ENCODE assay signal across 13 mouse cellular contexts in the genomic region with DNA sequence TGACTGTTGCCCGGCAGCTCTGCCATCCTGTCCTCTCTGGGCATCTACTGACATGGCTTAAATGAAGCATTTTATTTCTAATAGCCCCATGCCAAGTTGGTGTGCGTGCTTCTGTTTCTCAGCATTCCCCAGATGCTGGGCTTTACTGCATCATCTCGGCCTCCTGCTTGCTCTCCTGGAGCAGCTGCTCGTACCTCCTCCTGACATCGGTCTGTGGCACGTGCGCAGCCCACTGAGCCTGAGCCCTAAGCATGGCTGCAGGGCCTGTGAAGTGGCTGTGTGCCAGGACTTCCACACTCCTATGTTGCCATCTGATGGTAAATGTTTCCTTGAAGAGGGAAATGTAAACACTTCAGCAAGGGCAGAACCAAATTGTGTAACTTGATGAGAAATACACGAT. TPM values are rescaled to one million over a fixed set of nuclear protein-coding genes. Genes with fewer than 3 reads are reported as not detected.
DNase-seq lines count a peak whose midpoint lies in the region; ATAC-seq lines count a peak whose summit lies in the region.
"Had no signal": no experiment of that assay in that cellular context is flagged by ENCODE, and none has a peak within 500 bp of the region (broad histone marks: within the 10 kb centered on the region; RNA-seq: fewer than 3 reads in every experiment).

No protein-coding gene starts in this region.

- intact Hi-C loops in gastrocnemius, postnatal 14 days (cut with DNase I; ENCODE audit: low total_unique reads): no loop called here

- no peak overlapping the region for H3K4me3 ChIP-seq in forebrain, embryonic 13.5 days
- H3K4me3 ChIP-seq in forebrain, embryonic 12.5 days (replicated peaks): no peak overlapping the region
- H3K4me3 ChIP-seq in midbrain, embryonic 14.5 days (replicated peaks; ENCODE audit: low read depth, low read length): no peak overlapping the region
- no peak overlapping the region for H3K4me3 ChIP-seq in midbrain, embryonic 10.5 days
- no peak overlapping the region for H3K4me3 ChIP-seq in embryonic facial prominence, embryonic 14.5 days (ENCODE audit: low read depth, low read length)
- H3K4me3 ChIP-seq in neural tube, embryonic 13.5 days: no peak overlapping the region
- H3K4me3 ChIP-seq: embryonic facial prominence, embryonic 12.5 days had no signal

- ATAC-seq in forebrain, embryonic 13.5 days: peak; percentile 46; the same call in 1 of the 2 replicates
- no peak for ATAC-seq in forebrain, embryonic 12.5 days (ENCODE audit: low FRiP score)
- ATAC-seq in midbrain, embryonic 14.5 days (ENCODE audit: low FRiP score, low TSS enrichment): no peak
- no peak; the same call in 1 of the 2 replicates for ATAC-seq in embryonic facial prominence, embryonic 14.5 days (ENCODE audit: low read depth)
- ATAC-seq in neural tube, embryonic 13.5 days (ENCODE audit: low read depth): peak; percentile 81

- H3K27ac ChIP-seq in forebrain, embryonic 13.5 days: no peak overlapping the region
- H3K27ac ChIP-seq in forebrain, embryonic 12.5 days: no peak overlapping the region
- H3K27ac ChIP-seq in midbrain, embryonic 14.5 days (replicated peaks; ENCODE audit: low read depth, low read length): no peak overlapping the region
- H3K27ac ChIP-seq in midbrain, embryonic 10.5 days (replicated peaks): no peak overlapping the region
- H3K27ac ChIP-seq in embryonic facial prominence, embryonic 14.5 days (replicated peaks; ENCODE audit: low read depth, low read length): no peak overlapping the region
- H3K27ac ChIP-seq in neural tube, embryonic 13.5 days (replicated peaks): peak overlapping the region; percentile 47
- H3K27ac ChIP-seq: embryonic facial prominence, embryonic 12.5 days had no signal

- peak; percentile 29 for DNase-seq in midbrain, embryonic 14.5 days
- DNase-seq in midbrain, embryonic 10.5 days (ENCODE audit: low spot score): no peak
- peak; percentile 31 for DNase-seq in embryonic facial prominence, embryonic 14.5 days (ENCODE audit: low spot score)
- no peak for DNase-seq in embryo, embryonic 10 days (ENCODE audit: low spot score)
- DNase-seq in gastrocnemius, postnatal 14 days: no peak
- DNase-seq: adrenal gland, postnatal 10 days; gastrocnemius, postnatal 10 days; heart, postnatal 10 days; kidney, postnatal 14 days had no signal

- WGBS in forebrain, embryonic 13.5 days: 79% methylated on average over 8 of the region's 8 CpGs
- WGBS in forebrain, embryonic 12.5 days: 91% methylated on average over 8 of the region's 8 CpGs
- WGBS in midbrain, embryonic 14.5 days: 82% methylated on average over 8 of the region's 8 CpGs
- 94% methylated on average over 8 of the region's 8 CpGs for WGBS in midbrain, embryonic 10.5 days
- WGBS in embryonic facial prominence, embryonic 14.5 days: 63% methylated on average over 8 of the region's 8 CpGs
- WGBS in neural tube, embryonic 13.5 days: 59% methylated on average over 8 of the region's 8 CpGs

- no peaks in the 10 kb centered on the region for H3K9me3 ChIP-seq in forebrain, embryonic 13.5 days (replicated peaks)
- no peaks in the 10 kb centered on the region for H3K9me3 ChIP-seq in forebrain, embryonic 12.5 days
- H3K9me3 ChIP-seq in midbrain, embryonic 14.5 days (ENCODE audit: control insufficient read depth, low read length): no peaks in the 10 kb centered on the region
- no peaks in the 10 kb centered on the region for H3K9me3 ChIP-seq in midbrain, embryonic 10.5 days (replicated peaks)
- no peaks in the 10 kb centered on the region for H3K9me3 ChIP-seq in embryonic facial prominence, embryonic 14.5 days (ENCODE audit: control insufficient read depth, low read length)
- no peaks in the 10 kb centered on the region for H3K9me3 ChIP-seq in neural tube, embryonic 13.5 days
- H3K9me3 ChIP-seq: embryonic facial prominence, embryonic 12.5 days had no signal

- H3K36me3 ChIP-seq in forebrain, embryonic 13.5 days (ENCODE audit: poor library complexity, severe bottlenecking): peaks cover 6% of the 10 kb centered on the region; the same call in 1 of the 2 replicates
- peaks cover 10% of the 10 kb centered on the region; the same call in 1 of the 2 replicates for H3K36me3 ChIP-seq in forebrain, embryonic 12.5 days (replicated peaks)
- peaks cover 3% of the 10 kb centered on the region; the same call in 1 of the 2 replicates for H3K36me3 ChIP-seq in midbrain, embryonic 14.5 days (ENCODE audit: control insufficient read depth, insufficient read depth, low read length)
- peaks cover 24% of the 10 kb centered on the region for H3K36me3 ChIP-seq in midbrain, embryonic 10.5 days
- H3K36me3 ChIP-seq in embryonic facial prominence, embryonic 14.5 days (ENCODE audit: control insufficient read depth, insufficient read depth, low read length): peaks cover 20% of the 10 kb centered on the region; the same call in 1 of the 2 replicates
- peaks cover 4% of the 10 kb centered on the region; the same call in 1 of the 2 replicates for H3K36me3 ChIP-seq in neural tube, embryonic 13.5 days
- H3K36me3 ChIP-seq: embryonic facial prominence, embryonic 12.5 days had no signal

- peaks cover 6% of the 10 kb centered on the region; the same call in 1 of the 2 replicates for H3K4me1 ChIP-seq in forebrain, embryonic 13.5 days
- no peaks in the 10 kb centered on the region for H3K4me1 ChIP-seq in forebrain, embryonic 12.5 days
- no peaks in the 10 kb centered on the region for H3K4me1 ChIP-seq in midbrain, embryonic 14.5 days (ENCODE audit: control insufficient read depth, insufficient read depth, low read length)
- H3K4me1 ChIP-seq in midbrain, embryonic 10.5 days: no peaks in the 10 kb centered on the region
- H3K4me1 ChIP-seq in embryonic facial prominence, embryonic 14.5 days (ENCODE audit: control insufficient read depth, insufficient read depth, low read length): 0 out of 2 replicates have a peak, but pooled peaks cover 17% of the 10 kb centered on the region
- peaks cover 24% of the 10 kb centered on the region for H3K4me1 ChIP-seq in neural tube, embryonic 13.5 days (replicated peaks)

- no peak overlapping the region for H3K4me2 ChIP-seq in forebrain, embryonic 13.5 days
- no peak overlapping the region for H3K4me2 ChIP-seq in forebrain, embryonic 12.5 days
- H3K4me2 ChIP-seq in midbrain, embryonic 14.5 days (ENCODE audit: low read length): no peak overlapping the region
- no peak overlapping the region for H3K4me2 ChIP-seq in embryonic facial prominence, embryonic 14.5 days (ENCODE audit: low read depth, low read length)
- no peak overlapping the region for H3K4me2 ChIP-seq in neural tube, embryonic 13.5 days
- H3K4me2 ChIP-seq: embryonic facial prominence, embryonic 12.5 days had no signal

- H3K27me3 ChIP-seq in forebrain, embryonic 13.5 days: no peaks in the 10 kb centered on the region
- no peaks in the 10 kb centered on the region for H3K27me3 ChIP-seq in forebrain, embryonic 12.5 days
- no peaks in the 10 kb centered on the region for H3K27me3 ChIP-seq in midbrain, embryonic 14.5 days (ENCODE audit: control insufficient read depth, insufficient read depth, low read length)
- no peaks in the 10 kb centered on the region for H3K27me3 ChIP-seq in midbrain, embryonic 10.5 days (ENCODE audit: low read depth, poor library complexity, severe bottlenecking)
- H3K27me3 ChIP-seq in embryonic facial prominence, embryonic 14.5 days (replicated peaks; ENCODE audit: control insufficient read depth, insufficient read depth, low read length): no peaks in the 10 kb centered on the region
- no peaks in the 10 kb centered on the region for H3K27me3 ChIP-seq in neural tube, embryonic 13.5 days
- H3K27me3 ChIP-seq: embryonic facial prominence, embryonic 12.5 days had no signal

- H3K9ac ChIP-seq in forebrain, embryonic 13.5 days: no peak overlapping the region
- no peak overlapping the region for H3K9ac ChIP-seq in forebrain, embryonic 12.5 days
- no peak overlapping the region for H3K9ac ChIP-seq in midbrain, embryonic 14.5 days (replicated peaks; ENCODE audit: low read length)
- no peak overlapping the region for H3K9ac ChIP-seq in embryonic facial prominence, embryonic 14.5 days (ENCODE audit: low read depth, low read length)
- no peak overlapping the region for H3K9ac ChIP-seq in neural tube, embryonic 13.5 days
- H3K9ac ChIP-seq: embryonic facial prominence, embryonic 12.5 days had no signal

RNA-seq across cellular contexts. Expression of gene Pkp4, which starts 30.8 kb away (rescaled TPM):
- 19.7 and 22.3 TPM in 2 replicates for polyA plus RNA-seq in forebrain, embryonic 13.5 days (2015; fragmentation: Nextera tagmentation; extraction: Ambion mirVana)
- polyA plus RNA-seq in forebrain, embryonic 12.5 days (2016; fragmentation: Nextera tagmentation; extraction: Ambion mirVana): 19.0 and 20.1 TPM in 2 replicates
- polyA plus RNA-seq in midbrain, embryonic 14.5 days (2014; fragmentation: Nextera tagmentation; extraction: Ambion mirVana): 23.9 and 24.1 TPM in 2 replicates
- 18.7 and 19.1 TPM in 2 replicates for polyA plus RNA-seq in midbrain, embryonic 10.5 days (2016; fragmentation: Nextera tagmentation; extraction: Ambion mirVana)
- 30.8 and 31.6 TPM in 2 replicates for polyA plus RNA-seq in embryonic facial prominence, embryonic 14.5 days (2014; fragmentation: Nextera tagmentation; extraction: Ambion mirVana)
- 16.1 and 16.6 TPM in 2 replicates for polyA plus RNA-seq in neural tube, embryonic 13.5 days (2015; fragmentation: Nextera tagmentation; extraction: Ambion mirVana)
- total RNA-seq in gastrocnemius, postnatal 14 days (2021): 10 to 100 TPM; 20.0 to 34.2 TPM

RNA-seq across cellular contexts. Expression of gene Ccdc148, which starts 31.0 kb away (rescaled TPM):
- polyA plus RNA-seq in forebrain, embryonic 13.5 days (2015; fragmentation: Nextera tagmentation; extraction: Ambion mirVana): 3.0 and 3.2 TPM in 2 replicates
- polyA plus RNA-seq in forebrain, embryonic 12.5 days (2016; fragmentation: Nextera tagmentation; extraction: Ambion mirVana): 2.4 TPM in 2 replicates
- 2.7 and 3.1 TPM in 2 replicates for polyA plus RNA-seq in midbrain, embryonic 14.5 days (2014; fragmentation: Nextera tagmentation; extraction: Ambion mirVana)
- 0.89 and 1.4 TPM in 2 replicates for polyA plus RNA-seq in midbrain, embryonic 10.5 days (2016; fragmentation: Nextera tagmentation; extraction: Ambion mirVana)
- 0.68 and 0.85 TPM in 2 replicates for polyA plus RNA-seq in embryonic facial prominence, embryonic 14.5 days (2014; fragmentation: Nextera tagmentation; extraction: Ambion mirVana)
- 2.9 and 3.9 TPM in 2 replicates for polyA plus RNA-seq in neural tube, embryonic 13.5 days (2015; fragmentation: Nextera tagmentation; extraction: Ambion mirVana)
- total RNA-seq in gastrocnemius, postnatal 14 days (2021): under 1 TPM; 0.08 to 0.20 TPM

Comparison
In these comparisons a context has a peak if more than half of its experiments do, and no peak if none do; other contexts are left out.
1. ATAC-seq: peak in forebrain, embryonic 13.5 days (single experiment) and neural tube, embryonic 13.5 days (single experiment); none in forebrain, embryonic 12.5 days (single experiment), midbrain, embryonic 14.5 days (single experiment) and embryonic facial prominence, embryonic 14.5 days (single experiment).
2. DNase-seq: peak in midbrain, embryonic 14.5 days (single experiment) and embryonic facial prominence, embryonic 14.5 days (single experiment); none in midbrain, embryonic 10.5 days (single experiment), embryo, embryonic 10 days (single experiment) and gastrocnemius, postnatal 14 days (single experiment).